Mouse (Mus musculus): ENCODE results near the gene Ermp1.

GRCm38 (mm10) chr19:29563258-29563779 lies 84.9 kb downstream of the Ermp1 start:
- TF ChIP-seq CTCF (IDR thresholded peaks at IDR 0.05; ENCODE audit: borderline replicate concordance, insufficient read depth, low read depth, low read length) (peak; percentile 40; the same call in 1 of the 2 replicates), POLR2A (IDR thresholded peaks at IDR 0.05; ENCODE audit: borderline replicate concordance, insufficient read depth, low read length) (no peak)
